Comparison of ENCODE assay signal across 18 mouse cellular contexts in genomic region chr16:44549381-44549780, GRCm38 (mm10). TPM values are rescaled to one million over a fixed set of nuclear protein-coding genes. Genes with fewer than 3 reads are reported as not detected.
DNase-seq lines count a peak whose midpoint lies in the region; ATAC-seq and TF ChIP-seq lines count a peak whose summit lies in the region.
"Had no signal": no experiment of that assay in that cellular context is flagged by ENCODE, and none has a peak within 500 bp of the region (broad histone marks: within the 10 kb centered on the region; RNA-seq: fewer than 3 reads in every experiment).

No protein-coding gene starts in this region.

- peaks cover 89% of the 10 kb centered on the region for H3K4me1 ChIP-seq in forebrain, embryonic 10.5 days
- H3K4me1 ChIP-seq in forebrain, embryonic 14.5 days (ENCODE audit: control insufficient read depth, insufficient read depth, low read length), result peaks cover 64% of the 10 kb centered on the region
- peaks cover 52% of the 10 kb centered on the region for H3K4me1 ChIP-seq in hindbrain, embryonic 16.5 days (ENCODE audit: control insufficient read depth, insufficient read depth, low read depth, low read length)
- peaks cover 47% of the 10 kb centered on the region for H3K4me1 ChIP-seq in hindbrain, postnatal 0 days (ENCODE audit: insufficient read depth, low read length)
- H3K4me1 ChIP-seq in limb, embryonic 13.5 days, result peaks cover 97% of the 10 kb centered on the region
- H3K4me1 ChIP-seq: liver, embryonic 13.5 days had no signal

- no peak for DNase-seq in forebrain, embryonic 10.5 days (ENCODE audit: extremely low spot score, low spot score)
- DNase-seq in forebrain, embryonic 14.5 days (ENCODE audit: low spot score), result no peak
- DNase-seq in hindbrain, postnatal 0 days (ENCODE audit: low spot score), result no peak
- peak; percentile 66 for DNase-seq in brain, adult 2 months (ENCODE audit: low read depth, low spot score)
- DNase-seq in left cerebral cortex, adult 9 months (ENCODE audit: low spot score in 2 of 2), result no peak
- DNase-seq: layer of hippocampus, postnatal 36 days; left cerebral cortex, postnatal 4 days; liver, embryonic 13.5 days; thymus, adult 18-20 months had no signal

- ATAC-seq in forebrain, embryonic 14.5 days, result no peak
- no peak for ATAC-seq in hindbrain, embryonic 16.5 days
- no peak for ATAC-seq in hindbrain, postnatal 0 days
- no peak for ATAC-seq in limb, embryonic 13.5 days (ENCODE audit: low FRiP score, low read depth)
- ATAC-seq: intestine, postnatal 0 days had no signal

- peaks cover 66% of the 10 kb centered on the region for H3K36me3 ChIP-seq in forebrain, embryonic 10.5 days (replicated peaks)
- H3K36me3 ChIP-seq in forebrain, embryonic 14.5 days (ENCODE audit: control insufficient read depth, insufficient read depth, low read length), result 0 out of 2 replicates have a peak, but pooled peaks cover 4% of the 10 kb centered on the region
- no peaks in the 10 kb centered on the region for H3K36me3 ChIP-seq in hindbrain, embryonic 16.5 days (ENCODE audit: control insufficient read depth, insufficient read depth, low read length)
- no peaks in the 10 kb centered on the region for H3K36me3 ChIP-seq in hindbrain, postnatal 0 days (ENCODE audit: insufficient read depth, low read length)
- peaks cover 45% of the 10 kb centered on the region for H3K36me3 ChIP-seq in limb, embryonic 13.5 days
- H3K36me3 ChIP-seq: heart, embryonic 15.5 days; liver, embryonic 13.5 days; lung, embryonic 15.5 days had no signal

- no peaks in the 10 kb centered on the region; the same call in 1 of the 2 replicates for H3K27me3 ChIP-seq in forebrain, embryonic 10.5 days (ENCODE audit: poor library complexity, severe bottlenecking)
- no peaks in the 10 kb centered on the region for H3K27me3 ChIP-seq in forebrain, embryonic 14.5 days (replicated peaks; ENCODE audit: control insufficient read depth, insufficient read depth, low read length)
- no peaks in the 10 kb centered on the region for H3K27me3 ChIP-seq in hindbrain, embryonic 16.5 days (replicated peaks; ENCODE audit: control insufficient read depth, insufficient read depth, low read length)
- no peaks in the 10 kb centered on the region for H3K27me3 ChIP-seq in hindbrain, postnatal 0 days (ENCODE audit: insufficient read depth, low read length)
- no peaks in the 10 kb centered on the region for H3K27me3 ChIP-seq in limb, embryonic 13.5 days
- H3K27me3 ChIP-seq: embryonic facial prominence, embryonic 12.5 days; heart, embryonic 15.5 days; liver, embryonic 13.5 days; lung, embryonic 15.5 days had no signal

- no peaks in the 10 kb centered on the region; the same call in 1 of the 2 replicates for H3K9me3 ChIP-seq in forebrain, embryonic 10.5 days
- H3K9me3 ChIP-seq in forebrain, embryonic 14.5 days (replicated peaks; ENCODE audit: control insufficient read depth, low read length), result no peaks in the 10 kb centered on the region
- H3K9me3 ChIP-seq in hindbrain, embryonic 16.5 days (ENCODE audit: control insufficient read depth, low read length), result no peaks in the 10 kb centered on the region
- no peaks in the 10 kb centered on the region for H3K9me3 ChIP-seq in hindbrain, postnatal 0 days (ENCODE audit: low read length)
- no peaks in the 10 kb centered on the region for H3K9me3 ChIP-seq in limb, embryonic 13.5 days
- H3K9me3 ChIP-seq: embryonic facial prominence, embryonic 12.5 days; heart, embryonic 15.5 days; liver, embryonic 13.5 days; lung, embryonic 15.5 days had no signal

- TF ChIP-seq CTCF in hindbrain, postnatal 0 days (IDR thresholded peaks at IDR 0.05; ENCODE audit: low read depth), result no peak

- H3K4me3 ChIP-seq in forebrain, embryonic 10.5 days, result no peak overlapping the region
- H3K4me3 ChIP-seq in forebrain, embryonic 14.5 days (ENCODE audit: low read depth, low read length), result no peak overlapping the region
- no peak overlapping the region for H3K4me3 ChIP-seq in hindbrain, embryonic 16.5 days (ENCODE audit: low read length)
- no peak overlapping the region for H3K4me3 ChIP-seq in hindbrain, postnatal 0 days (ENCODE audit: low read length)
- no peak overlapping the region for H3K4me3 ChIP-seq in limb, embryonic 13.5 days
- H3K4me3 ChIP-seq: embryonic facial prominence, embryonic 12.5 days; heart, embryonic 15.5 days; liver, embryonic 13.5 days; lung, embryonic 15.5 days had no signal

- no peak overlapping the region for H3K4me2 ChIP-seq in forebrain, embryonic 14.5 days (ENCODE audit: low read length)
- H3K4me2 ChIP-seq in hindbrain, embryonic 16.5 days (ENCODE audit: low read length), result no peak overlapping the region
- no peak overlapping the region for H3K4me2 ChIP-seq in hindbrain, postnatal 0 days (ENCODE audit: low read depth, low read length)
- peak overlapping the region; percentile 60; the same call in 1 of the 2 replicates for H3K4me2 ChIP-seq in limb, embryonic 13.5 days (replicated peaks)
- H3K4me2 ChIP-seq: heart, embryonic 15.5 days; liver, embryonic 13.5 days; lung, embryonic 15.5 days had no signal

- H3K27ac ChIP-seq in forebrain, embryonic 10.5 days, result peak overlapping the region; percentile 44; the same call in 1 of the 2 replicates
- no peak overlapping the region for H3K27ac ChIP-seq in forebrain, embryonic 14.5 days (ENCODE audit: low read depth, low read length)
- H3K27ac ChIP-seq in hindbrain, embryonic 16.5 days (ENCODE audit: low read depth, low read length), result peak overlapping the region; percentile 5; the same call in 1 of the 2 replicates
- no peak overlapping the region for H3K27ac ChIP-seq in hindbrain, postnatal 0 days
- H3K27ac ChIP-seq in limb, embryonic 13.5 days, result peak overlapping the region; percentile 23; the same call in 1 of the 2 replicates
- H3K27ac ChIP-seq: heart, embryonic 15.5 days; liver, embryonic 13.5 days; lung, embryonic 15.5 days; macrophage had no signal

- WGBS in forebrain, embryonic 10.5 days, result 90% methylated on average over 6 of the region's 6 CpGs
- WGBS in forebrain, embryonic 14.5 days, result 80% methylated on average over 6 of the region's 6 CpGs
- WGBS in hindbrain, embryonic 16.5 days, result 79% methylated on average over 6 of the region's 6 CpGs
- 63% methylated on average over 6 of the region's 6 CpGs for WGBS in hindbrain, postnatal 0 days
- 72% methylated on average over 6 of the region's 6 CpGs for WGBS in limb, embryonic 13.5 days

- H3K9ac ChIP-seq in forebrain, embryonic 14.5 days (ENCODE audit: low read length), result no peak overlapping the region
- H3K9ac ChIP-seq in hindbrain, embryonic 16.5 days (ENCODE audit: low read depth, low read length), result no peak overlapping the region
- H3K9ac ChIP-seq in hindbrain, postnatal 0 days (replicated peaks; ENCODE audit: low read length), result no peak overlapping the region
- no peak overlapping the region for H3K9ac ChIP-seq in limb, embryonic 13.5 days
- H3K9ac ChIP-seq: embryonic facial prominence, embryonic 12.5 days; heart, embryonic 15.5 days; liver, embryonic 13.5 days; lung, embryonic 15.5 days had no signal

RNA-seq across cellular contexts. Expression of gene Boc, which starts 9.3 kb away (rescaled TPM):
- 25.9 TPM in 2 replicates for polyA plus RNA-seq in forebrain, embryonic 10.5 days (2016; fragmentation: Nextera tagmentation; extraction: Ambion mirVana)
- 11.5 and 13.3 TPM in 2 replicates for polyA plus RNA-seq in forebrain, embryonic 14.5 days (2014; fragmentation: Nextera tagmentation; extraction: Ambion mirVana)
- 12.1 and 16.4 TPM in 2 replicates for polyA plus RNA-seq in hindbrain, embryonic 16.5 days (2015; fragmentation: Nextera tagmentation; extraction: Ambion mirVana)
- 43.9 and 45.5 TPM in 2 replicates for total RNA-seq in hindbrain, postnatal 0 days (2014; rRNA removed)
- 6.8 and 8.1 TPM in 2 replicates for polyA plus RNA-seq in hindbrain, postnatal 0 days (2015; fragmentation: Nextera tagmentation; extraction: Ambion mirVana)
- polyA plus RNA-seq in limb, embryonic 13.5 days (2015; fragmentation: Nextera tagmentation; extraction: Ambion mirVana), result 58.7 and 63.5 TPM in 2 replicates
- total RNA-seq: monocyte, adult 5-6 weeks; neutrophil, adult 5-6 weeks had no signal

Comparison
In these comparisons a context has a peak if more than half of its experiments do, and no peak if none do; other contexts are left out.
1. H3K27ac ChIP-seq: peak in forebrain, embryonic 10.5 days (single experiment), hindbrain, embryonic 16.5 days (single experiment) and limb, embryonic 13.5 days (single experiment); none in forebrain, embryonic 14.5 days (single experiment) and hindbrain, postnatal 0 days (single experiment).